Mouse (Mus musculus): ENCODE measurements at regions not wholly inside any gene's neighbourhood (a gene's known extent, or its start where the extent isn't known, plus 50 kb on each side); places are given as distances from the start of the nearest gene placed in this dataset.
"Not testable (repeated sequence)": the region's sequence is repeated elsewhere in the genome, so short reads cannot be mapped to it uniquely, and the experiment has no call there.

DNA sequence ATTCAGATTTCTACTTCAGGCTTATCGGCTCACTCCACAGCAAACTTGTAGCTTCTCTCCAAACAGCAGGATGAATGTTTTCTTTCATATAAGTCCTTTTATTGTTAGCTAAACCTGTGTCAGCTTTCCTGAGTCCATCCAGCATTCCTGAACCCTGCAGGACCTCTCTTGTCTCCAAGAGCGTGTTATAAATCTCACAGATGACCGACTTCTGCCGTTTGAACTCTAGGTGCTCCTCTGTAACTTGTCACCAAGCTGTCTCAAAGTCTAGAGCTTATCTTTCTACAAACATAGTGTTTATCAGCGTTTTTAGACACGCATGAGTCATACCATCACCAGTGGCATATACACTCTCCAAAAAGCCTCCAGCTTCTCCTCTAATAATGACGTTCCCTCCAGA is 132.4 kb upstream of the Tmc3 start:
- 1% methylated on average over 7 of the region's 7 CpGs for WGBS
- H3K4me1 ChIP-seq (ENCODE audit: control insufficient read depth in 2 of 2, insufficient read depth in 2 of 2, low read length in 2 of 2), result peaks cover 6 to 19% of the 10 kb centered on the region in 2 experiments; a peak in 2 of 4 replicates
- no peaks in the 10 kb centered on the region for H3K9me3 ChIP-seq (ENCODE audit: control insufficient read depth, low read length)
- no peaks in the 10 kb centered on the region for H3K36me3 ChIP-seq (ENCODE audit: control insufficient read depth, insufficient read depth, low read length)
- H3K9ac ChIP-seq (ENCODE audit: low read length), result no peak overlapping the region
- H3K27me3 ChIP-seq (ENCODE audit: control insufficient read depth, insufficient read depth, low read length), result no peaks in the 10 kb centered on the region
- H3K4me3 ChIP-seq (ENCODE audit: control insufficient read depth in 1 of 2, insufficient read depth in 1 of 2, low read depth in 1 of 2, low read length in 2 of 2), result no peak overlapping the region
- peak overlapping the region; percentile 33 for H3K4me2 ChIP-seq (ENCODE audit: low read length)
- H3K27ac ChIP-seq (replicated peaks in 1 of 2; ENCODE audit: control insufficient read depth in 1 of 2, insufficient read depth in 1 of 2, low read depth in 2 of 2, low read length in 2 of 2), result peak overlapping the region in 1 of 2 experiments; percentile 25; a peak in 2 of 4 replicates
- no peak; the same call in 1 of the 2 replicates for ATAC-seq (ENCODE audit: insufficient number of reproducible peaks, insufficient read depth, low FRiP score, low read depth)

DNA sequence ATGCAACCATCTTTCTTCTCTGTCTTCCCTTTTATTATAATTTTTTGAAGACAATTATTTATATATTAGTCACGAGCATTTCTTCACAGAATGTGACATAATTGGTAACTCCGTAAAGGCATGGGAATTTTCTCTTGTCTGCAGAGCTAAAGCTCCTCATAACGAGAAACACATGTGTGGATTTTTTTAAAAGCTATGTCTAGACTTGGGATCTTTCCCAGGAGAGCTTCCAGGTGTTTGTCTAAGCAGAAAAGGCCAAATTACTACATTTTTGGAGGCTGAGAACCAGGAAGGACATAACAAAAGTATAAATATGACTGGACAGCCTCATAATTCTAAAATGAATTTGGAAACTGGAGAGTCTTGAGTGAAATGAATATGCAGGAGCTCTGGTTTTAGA is 125.2 kb upstream of the Tmc3 start:
- no peak overlapping the region for H3K9ac ChIP-seq (ENCODE audit: low read length)
- no peak overlapping the region for H3K4me3 ChIP-seq (ENCODE audit: control insufficient read depth in 1 of 2, insufficient read depth in 1 of 2, low read depth in 1 of 2, low read length in 2 of 2)
- no peak for ATAC-seq (ENCODE audit: insufficient number of reproducible peaks, insufficient read depth, low FRiP score, low read depth)
- no peaks in the 10 kb centered on the region for H3K9me3 ChIP-seq (ENCODE audit: control insufficient read depth, low read length)
- H3K36me3 ChIP-seq (ENCODE audit: control insufficient read depth, insufficient read depth, low read length), result no peaks in the 10 kb centered on the region
- H3K4me1 ChIP-seq (ENCODE audit: control insufficient read depth in 2 of 2, insufficient read depth in 2 of 2, low read length in 2 of 2), result no peaks in the 10 kb centered on the region
- H3K27ac ChIP-seq (replicated peaks in 1 of 2; ENCODE audit: control insufficient read depth in 1 of 2, insufficient read depth in 1 of 2, low read depth in 2 of 2, low read length in 2 of 2), result peak overlapping the region in 1 of 2 experiments; percentile 17; a peak in 1 of 4 replicates
- WGBS, result 63% methylated on average over 3 of the region's 3 CpGs
- no peak overlapping the region for H3K4me2 ChIP-seq (ENCODE audit: low read length)
- H3K27me3 ChIP-seq (ENCODE audit: control insufficient read depth, insufficient read depth, low read length), result no peaks in the 10 kb centered on the region

DNA sequence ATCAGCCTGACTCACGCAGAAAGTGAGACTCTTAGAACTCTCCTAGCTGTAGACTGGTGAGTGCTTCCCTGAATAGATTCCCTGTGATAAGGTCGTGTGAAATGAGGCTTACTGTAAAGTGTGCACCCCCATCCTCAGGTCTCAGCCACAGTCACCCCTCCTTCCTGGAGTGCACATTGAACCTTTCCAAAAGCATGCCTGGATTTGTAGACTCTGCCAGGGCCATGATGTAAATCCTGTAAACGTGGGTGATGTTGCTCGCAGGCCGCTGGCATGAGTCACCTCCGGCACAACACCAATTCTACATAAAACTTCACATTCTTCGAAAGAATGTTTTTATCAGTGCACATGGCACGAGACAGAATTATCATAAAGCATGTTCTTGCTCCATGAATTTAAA is 117.7 kb upstream of the Tmc3 start:
- 65% methylated on average over 8 of the region's 8 CpGs for WGBS
- no peak overlapping the region for H3K4me2 ChIP-seq (ENCODE audit: low read length)
- no peak overlapping the region for H3K4me3 ChIP-seq (ENCODE audit: control insufficient read depth in 1 of 2, insufficient read depth in 1 of 2, low read depth in 1 of 2, low read length in 2 of 2)
- no peaks in the 10 kb centered on the region for H3K9me3 ChIP-seq (ENCODE audit: control insufficient read depth, low read length)
- no peaks in the 10 kb centered on the region for H3K27me3 ChIP-seq (ENCODE audit: control insufficient read depth, insufficient read depth, low read length)
- ATAC-seq (ENCODE audit: insufficient number of reproducible peaks, insufficient read depth, low FRiP score, low read depth), result no peak
- no peaks in the 10 kb centered on the region for H3K4me1 ChIP-seq (ENCODE audit: control insufficient read depth in 2 of 2, insufficient read depth in 2 of 2, low read length in 2 of 2)
- 0 out of 4 replicates have a peak overlapping the region, but pooled peaks of 1 of the 2 experiments have one; percentile 39 for H3K27ac ChIP-seq (replicated peaks in 1 of 2; ENCODE audit: control insufficient read depth in 1 of 2, insufficient read depth in 1 of 2, low read depth in 2 of 2, low read length in 2 of 2)
- no peak overlapping the region for H3K9ac ChIP-seq (ENCODE audit: low read length)
- no peaks in the 10 kb centered on the region for H3K36me3 ChIP-seq (ENCODE audit: control insufficient read depth, insufficient read depth, low read length)

DNA sequence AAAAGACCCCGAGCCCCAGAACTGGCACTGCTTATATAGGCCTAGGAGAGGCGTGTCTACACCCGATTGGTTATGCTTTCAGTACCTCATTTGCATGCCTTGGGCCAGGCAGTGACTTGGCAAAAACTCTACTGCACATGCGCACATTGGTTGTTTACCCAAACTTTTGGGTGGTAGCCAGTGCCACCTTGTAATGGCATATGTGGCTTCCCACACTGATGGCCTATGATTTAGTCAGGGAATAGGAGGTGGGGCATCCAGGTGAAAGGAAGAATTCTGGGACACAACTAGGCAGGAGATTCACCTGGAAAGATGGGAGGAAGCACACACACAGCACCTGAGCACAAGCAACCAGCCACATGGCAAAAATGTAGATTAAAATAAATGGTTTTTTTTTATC is 114.9 kb upstream of the Tmc3 start:
- H3K36me3 ChIP-seq (ENCODE audit: control insufficient read depth, insufficient read depth, low read length); H3K27me3 ChIP-seq (ENCODE audit: control insufficient read depth, insufficient read depth, low read length); ATAC-seq (ENCODE audit: insufficient number of reproducible peaks, insufficient read depth, low FRiP score, low read depth); H3K4me2 ChIP-seq (ENCODE audit: low read length); H3K9me3 ChIP-seq (ENCODE audit: control insufficient read depth, low read length); H3K4me1 ChIP-seq (ENCODE audit: control insufficient read depth in 2 of 2, insufficient read depth in 2 of 2, low read length in 2 of 2); H3K9ac ChIP-seq (ENCODE audit: low read length); H3K4me3 ChIP-seq (ENCODE audit: control insufficient read depth in 1 of 2, insufficient read depth in 1 of 2, low read depth in 1 of 2, low read length in 2 of 2); H3K27ac ChIP-seq (replicated peaks in 1 of 2; ENCODE audit: control insufficient read depth in 1 of 2, insufficient read depth in 1 of 2, low read depth in 2 of 2, low read length in 2 of 2): not testable (repeated sequence)
- 88% methylated on average over 4 of the region's 4 CpGs for WGBS

DNA sequence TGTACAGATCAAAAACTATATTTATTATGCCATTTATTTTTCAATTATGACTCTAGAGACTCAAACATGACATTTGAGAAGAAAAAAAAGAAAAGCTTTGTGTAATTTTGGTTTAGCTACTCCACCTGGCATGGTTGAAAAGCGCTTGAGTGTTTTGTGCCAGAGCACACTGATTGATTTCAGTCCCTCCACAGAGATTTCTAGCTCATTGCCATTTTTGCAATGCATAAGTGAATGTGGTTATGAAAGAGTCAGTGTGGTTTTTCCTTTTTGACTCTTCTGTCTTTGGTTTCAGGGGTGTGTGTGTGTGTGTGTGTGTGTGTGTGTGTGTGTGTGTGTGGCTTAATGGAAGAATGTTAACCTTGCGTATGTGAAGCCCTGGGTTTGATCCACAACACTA is 113.6 kb upstream of the Tmc3 start:
- 93% methylated on average over 2 of the region's 2 CpGs for WGBS

DNA sequence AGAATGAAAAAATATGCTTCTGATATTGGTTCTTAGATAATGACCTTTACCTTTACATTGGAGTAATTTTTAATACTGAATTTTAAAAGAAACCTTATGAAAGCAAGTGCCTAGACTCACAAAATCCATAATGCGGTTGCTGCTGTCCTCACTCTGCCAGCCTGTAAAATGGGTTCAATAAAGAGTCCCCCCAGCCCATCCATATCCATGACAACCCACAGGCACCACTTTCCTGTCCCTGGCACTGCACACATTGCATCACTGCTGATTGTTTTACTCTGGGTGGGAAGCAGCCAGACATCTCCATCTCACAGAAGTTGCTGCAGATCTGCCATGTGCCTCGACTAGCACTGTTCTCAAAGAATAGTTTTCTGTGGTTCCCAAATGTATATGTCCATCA is 110.3 kb upstream of the Tmc3 start:
- no peak for ATAC-seq (ENCODE audit: insufficient number of reproducible peaks, insufficient read depth, low FRiP score, low read depth)
- peak overlapping the region in 1 of 2 experiments; percentile 44; a peak in 1 of 4 replicates for H3K27ac ChIP-seq (replicated peaks in 1 of 2; ENCODE audit: control insufficient read depth in 1 of 2, insufficient read depth in 1 of 2, low read depth in 2 of 2, low read length in 2 of 2)
- H3K9ac ChIP-seq (ENCODE audit: low read length), result no peak overlapping the region
- no peaks in the 10 kb centered on the region for H3K27me3 ChIP-seq (ENCODE audit: control insufficient read depth, insufficient read depth, low read length)
- H3K4me1 ChIP-seq (ENCODE audit: control insufficient read depth in 2 of 2, insufficient read depth in 2 of 2, low read length in 2 of 2), result peaks cover 15 to 20% of the 10 kb centered on the region in 2 experiments
- H3K4me2 ChIP-seq (ENCODE audit: low read length), result no peak overlapping the region
- no peaks in the 10 kb centered on the region for H3K36me3 ChIP-seq (ENCODE audit: control insufficient read depth, insufficient read depth, low read length)
- H3K9me3 ChIP-seq (ENCODE audit: control insufficient read depth, low read length), result no peaks in the 10 kb centered on the region
- 72% methylated on average over 2 of the region's 2 CpGs for WGBS
- no peak overlapping the region for H3K4me3 ChIP-seq (ENCODE audit: control insufficient read depth in 1 of 2, insufficient read depth in 1 of 2, low read depth in 1 of 2, low read length in 2 of 2)

More for the DNA sequence above, 113.6 kb upstream of the Tmc3 start:
- Histone ChIP-seq H3K27me3 (ENCODE audit: control insufficient read depth, insufficient read depth, low read length) (no peaks in the 10 kb centered on the region), H3K27ac (replicated peaks in 1 of 2; ENCODE audit: control insufficient read depth in 1 of 2, insufficient read depth in 1 of 2, low read depth in 2 of 2, low read length in 2 of 2) (no peak overlapping the region), H3K4me3 (ENCODE audit: control insufficient read depth in 1 of 2, insufficient read depth in 1 of 2, low read depth in 1 of 2, low read length in 2 of 2) (no peak overlapping the region), H3K4me2 (ENCODE audit: low read length) (no peak overlapping the region), H3K9ac (ENCODE audit: low read length) (no peak overlapping the region), H3K36me3 (ENCODE audit: control insufficient read depth, insufficient read depth, low read length) (no peaks in the 10 kb centered on the region), H3K9me3 (ENCODE audit: control insufficient read depth, low read length) (no peaks in the 10 kb centered on the region), H3K4me1 (ENCODE audit: control insufficient read depth in 2 of 2, insufficient read depth in 2 of 2, low read length in 2 of 2) (peaks cover 5 to 8% of the 10 kb centered on the region in 2 experiments)
- ATAC-seq (ENCODE audit: insufficient number of reproducible peaks, insufficient read depth, low FRiP score, low read depth), result no peak

DNA sequence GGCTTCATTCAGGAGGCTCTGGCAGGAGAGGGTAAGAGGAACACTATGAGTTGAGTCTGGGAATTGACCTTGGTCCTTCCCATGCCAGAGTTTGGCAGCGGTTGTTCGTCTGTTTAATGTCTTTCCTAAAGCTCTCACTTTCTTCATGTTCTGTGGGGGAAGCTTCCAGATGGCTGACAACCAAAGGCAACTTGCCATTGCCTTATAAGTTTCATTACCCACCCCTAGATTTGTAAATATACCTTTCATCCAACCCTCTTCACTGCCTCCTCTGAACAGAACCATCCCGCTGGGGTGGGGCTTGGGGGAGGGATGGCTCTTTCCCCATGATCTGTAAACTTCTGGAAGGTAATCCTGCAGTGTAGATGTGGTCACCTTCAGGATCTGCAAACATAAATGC is 109.7 kb upstream of the Tmc3 start:
- Histone ChIP-seq H3K9ac (ENCODE audit: low read length) (no peak overlapping the region), H3K4me3 (ENCODE audit: control insufficient read depth in 1 of 2, insufficient read depth in 1 of 2, low read depth in 1 of 2, low read length in 2 of 2) (no peak overlapping the region), H3K27me3 (ENCODE audit: control insufficient read depth, insufficient read depth, low read length) (no peaks in the 10 kb centered on the region), H3K4me1 (ENCODE audit: control insufficient read depth in 2 of 2, insufficient read depth in 2 of 2, low read length in 2 of 2) (peaks cover 15 to 20% of the 10 kb centered on the region in 2 experiments), H3K4me2 (ENCODE audit: low read length) (no peak overlapping the region), H3K36me3 (ENCODE audit: control insufficient read depth, insufficient read depth, low read length) (no peaks in the 10 kb centered on the region), H3K9me3 (ENCODE audit: control insufficient read depth, low read length) (no peaks in the 10 kb centered on the region), H3K27ac (replicated peaks in 1 of 2; ENCODE audit: control insufficient read depth in 1 of 2, insufficient read depth in 1 of 2, low read depth in 2 of 2, low read length in 2 of 2) (peak overlapping the region; percentile 64 to 72; a peak in 3 of 4 replicates)
- no peak for ATAC-seq (ENCODE audit: insufficient number of reproducible peaks, insufficient read depth, low FRiP score, low read depth)
- 73% methylated on average over 3 of the region's 3 CpGs for WGBS

DNA sequence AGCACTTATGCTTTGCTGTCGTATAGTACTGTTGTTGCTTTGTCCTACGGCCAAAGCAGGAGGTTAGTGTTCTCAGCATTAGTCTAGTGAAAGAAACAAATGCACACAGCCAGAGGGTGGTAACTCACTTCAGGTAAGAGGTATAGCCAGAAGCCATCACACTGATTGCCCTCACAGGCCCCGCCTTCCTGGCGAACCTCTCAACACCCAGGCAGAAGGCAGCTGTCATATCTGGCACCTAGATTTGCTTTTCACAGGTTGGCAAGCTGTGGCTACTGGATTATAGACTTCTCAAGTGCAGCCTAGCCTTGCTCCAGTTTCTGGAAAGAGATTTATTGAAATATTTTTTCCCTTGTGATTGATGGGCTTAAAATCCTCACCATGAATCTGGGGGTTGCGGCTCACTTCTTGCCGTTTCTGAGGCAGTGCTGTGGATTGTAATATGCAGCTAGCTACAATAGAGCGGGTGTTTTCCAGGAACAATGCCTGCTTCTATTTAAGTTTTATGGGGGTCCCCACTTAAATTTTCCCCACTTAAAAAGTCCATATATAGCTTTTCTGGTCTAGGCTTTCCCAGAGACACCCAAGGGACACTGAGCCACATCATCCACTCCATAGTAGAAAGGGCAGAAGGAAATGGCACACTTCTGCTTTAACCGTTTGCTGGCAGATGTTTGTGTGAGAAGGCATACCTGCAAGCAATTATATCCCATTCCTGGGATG is 109.1 kb upstream of the Tmc3 start:
- Histone ChIP-seq H3K4me3 (ENCODE audit: control insufficient read depth in 1 of 2, insufficient read depth in 1 of 2, low read depth in 1 of 2, low read length in 2 of 2) (no peak overlapping the region), H3K4me1 (ENCODE audit: control insufficient read depth in 2 of 2, insufficient read depth in 2 of 2, low read length in 2 of 2) (peaks cover 15 to 20% of the 10 kb centered on the region in 2 experiments), H3K4me2 (ENCODE audit: low read length) (no peak overlapping the region), H3K36me3 (ENCODE audit: control insufficient read depth, insufficient read depth, low read length) (no peaks in the 10 kb centered on the region), H3K27ac (replicated peaks in 1 of 2; ENCODE audit: control insufficient read depth in 1 of 2, insufficient read depth in 1 of 2, low read depth in 2 of 2, low read length in 2 of 2) (peak overlapping the region; percentile 64 to 72), H3K27me3 (ENCODE audit: control insufficient read depth, insufficient read depth, low read length) (no peaks in the 10 kb centered on the region), H3K9ac (ENCODE audit: low read length) (no peak overlapping the region), H3K9me3 (ENCODE audit: control insufficient read depth, low read length) (no peaks in the 10 kb centered on the region)
- ATAC-seq (ENCODE audit: insufficient number of reproducible peaks, insufficient read depth, low FRiP score, low read depth), result no peak
- WGBS, result 69% methylated on average over 8 of the region's 8 CpGs
